Mouse (Mus musculus) stomach, embryonic 16.5 days (tissue): ENCODE results near the gene Shank3. TPM values are rescaled to one million over a fixed set of nuclear protein-coding genes. Genes with fewer than 3 reads are reported as not detected.
A peak's percentile ranks its signal among the peaks of the same experiment; 100 is the strongest.

Source experiments
- ATAC-seq: fragments of 200-750 bp; cut with Nextera tagmentation; 2 replicates; pipeline ENCODE4 v1.8.0; 2017; ENCODE audit warnings: moderate number of reproducible peaks, moderate TSS enrichment; ENCODE audit not compliant: insufficient read depth, low FRiP score
- H3K27ac ChIP-seq: fragments of 300-500 bp; sonication (generic); 2 replicates; pipeline ENCODE4 v1.5.1; 2014; ENCODE audit warnings: low read length
- H3K27me3 ChIP-seq: fragments of 300-500 bp; sonication (generic); 2 replicates; pipeline ENCODE4 v1.6.1; 2014; ENCODE audit warnings: low read length, control low read depth, mixed read lengths; ENCODE audit not compliant: control insufficient read depth, insufficient read depth
- H3K36me3 ChIP-seq: fragments of 300-500 bp; sonication (generic); 2 replicates; pipeline ENCODE4 v1.6.1; 2014; ENCODE audit warnings: low read length; ENCODE audit not compliant: control insufficient read depth, insufficient read depth
- H3K4me1 ChIP-seq: fragments of 300-500 bp; sonication (generic); 2 replicates; pipeline ENCODE4 v1.6.1; 2014; ENCODE audit warnings: low read length, control low read depth, mixed read lengths; ENCODE audit not compliant: control insufficient read depth, insufficient read depth
- H3K4me2 ChIP-seq: fragments of 300-500 bp; sonication (generic); 2 replicates; pipeline ENCODE4 v1.6.1; 2014; ENCODE audit warnings: low read depth, low read length, mixed read lengths
- H3K4me3 ChIP-seq: fragments of 300-500 bp; sonication (generic); replicated peaks from 2 replicates; pipeline ENCODE4 v1.5.1; 2014; ENCODE audit warnings: mild to moderate bottlenecking, low read length
- H3K9ac ChIP-seq: fragments of 300-500 bp; sonication (generic); 2 replicates; pipeline ENCODE4 v1.6.1; 2014; ENCODE audit warnings: low read length
- H3K9me3 ChIP-seq: fragments of 300-500 bp; sonication (generic); replicated peaks from 2 replicates; pipeline ENCODE4 v1.6.1; 2016; ENCODE audit warnings: low read length, control low read depth; ENCODE audit not compliant: control insufficient read depth
- WGBS: fragments of 180-500 bp; shearing (Covaris S2); extraction: QIAGEN DNeasy Blood & Tissue Kit; methylation state at CpG from one replicate; pipeline ENCODE4 v1.1.7; 2014; 5-methylcytosine and 5-hydroxymethylcytosine counted together
- polyA plus RNA-seq: library from polyadenylated mRNA; unstranded; fragments of >200 nt; fragmentation: Nextera tagmentation; extraction: Ambion mirVana; gene quantifications from 2 replicates; pipeline ENCODE4 v1.2.1, GENCODE M21; 2015

Shank3 gene
- 1.1 and 1.8 TPM in 2 replicates for polyA plus RNA-seq

- H3K9me3 ChIP-seq, result no peaks in the 10 kb centered on the region
- peaks cover 4% of the 10 kb centered on the region; the same call in 1 of the 2 replicates for H3K27me3 ChIP-seq
- H3K36me3 ChIP-seq, result no peaks in the 10 kb centered on the region
- under 1% methylated on average over 54 of the region's 72 CpGs for WGBS
- 0 out of 2 replicates have a peak, but pooled peaks cover 7% of the 10 kb centered on the region for H3K4me1 ChIP-seq
- H3K4me3 ChIP-seq, result peak within 1 kb of the TSS; percentile 71
- ATAC-seq, result peak; percentile 31
- H3K4me2 ChIP-seq, result peak within 1 kb of the TSS; percentile 65
- peak within 1 kb of the TSS; percentile 82 for H3K9ac ChIP-seq
- peak within 1 kb of the TSS; percentile 19; the same call in 1 of the 2 replicates for H3K27ac ChIP-seq
Observed at GRCm38 (mm10) chr15:89498961-89499688, at the start of gene Shank3. TSS of gene Shank3 (plus strand) at chr15:89499623.

DNA sequence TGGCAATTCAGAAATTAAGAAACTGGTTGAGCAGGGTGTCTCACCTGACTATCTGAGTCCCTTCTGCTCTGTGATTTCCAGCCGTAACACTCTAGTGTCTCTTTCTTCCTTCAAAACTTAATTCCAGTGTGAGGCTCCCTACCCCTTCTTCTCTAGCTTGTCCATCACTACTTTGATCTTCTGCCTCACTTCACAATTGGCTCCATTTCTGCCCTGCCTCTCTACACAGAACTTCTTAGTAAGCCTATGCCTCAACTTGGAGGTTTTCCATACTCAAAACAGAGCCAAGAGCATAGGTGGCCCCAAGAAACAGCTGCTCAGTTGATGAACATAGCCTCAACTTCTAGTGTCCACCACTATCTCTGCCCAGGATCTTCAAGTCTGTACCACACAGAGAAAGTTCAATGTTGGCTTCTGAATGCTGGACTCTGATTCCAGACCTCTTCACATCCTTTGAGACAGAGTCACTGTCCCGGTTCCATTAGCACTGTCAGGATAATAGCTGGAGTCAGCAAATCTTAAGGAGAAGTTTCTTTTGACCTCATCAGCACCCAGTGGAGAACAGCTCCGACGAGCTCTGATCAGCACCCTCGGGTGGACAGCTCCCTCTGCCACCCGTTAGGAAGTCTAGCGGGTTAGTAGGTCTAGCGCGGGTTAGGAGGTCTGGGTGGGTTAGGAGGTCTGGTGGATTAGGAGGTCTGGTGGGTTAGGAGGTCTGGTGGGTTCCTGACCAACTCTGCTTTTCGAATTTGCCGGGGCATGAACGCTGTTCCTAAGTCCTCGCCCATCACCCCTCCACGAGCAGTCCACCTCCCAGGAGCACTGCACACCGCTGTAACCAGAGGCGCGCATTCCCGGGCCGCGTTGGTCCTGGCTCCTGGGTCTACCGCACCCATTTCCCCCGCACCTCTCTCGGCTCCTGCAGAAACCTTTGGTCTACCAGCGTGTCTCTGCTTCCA is 46.2 kb upstream of the Shank3 start:
- Histone ChIP-seq H3K4me3 (peak overlapping the region; percentile 45), H3K27me3 (peaks cover 11% of the 10 kb centered on the region), H3K36me3 (no peaks in the 10 kb centered on the region), H3K4me1 (no peaks in the 10 kb centered on the region; the same call in 1 of the 2 replicates), H3K9me3 (no peaks in the 10 kb centered on the region), H3K9ac (no peak overlapping the region), H3K27ac (no peak overlapping the region), H3K4me2 (peak overlapping the region; percentile 79)
- 6% methylated on average over 24 of the region's 24 CpGs for WGBS
- peak; percentile 70; the same call in 1 of the 2 replicates for ATAC-seq

GRCm38 (mm10) chr15:89453865-89454478 is 45.5 kb upstream of the Shank3 start, which contains the start of gene Mapk8ip2:
TSS of gene Mapk8ip2 (plus strand) at chr15:89453913.
- Histone ChIP-seq H3K4me2 (peak within 1 kb of the TSS; percentile 79), H3K4me3 (peak within 1 kb of the TSS; percentile 45), H3K4me1 (no peaks in the 10 kb centered on the region; the same call in 1 of the 2 replicates), H3K27me3 (peaks cover 11% of the 10 kb centered on the region), H3K27ac (no peak within 1 kb of the TSS), H3K9me3 (no peaks in the 10 kb centered on the region), H3K36me3 (no peaks in the 10 kb centered on the region), H3K9ac (peak within 1 kb of the TSS; percentile 43)
- WGBS, result 2% methylated on average over 51 of the region's 53 CpGs
- ATAC-seq, result 0 out of 2 replicates have a peak, but pooled peaks have one; percentile 15

GRCm38 (mm10) chr15:89454857-89455256 is 44.6 kb upstream of the Shank3 start:
- H3K36me3 ChIP-seq, result no peaks in the 10 kb centered on the region
- WGBS, result 31% methylated on average over 5 of the region's 6 CpGs
- H3K4me3 ChIP-seq, result 0 out of 2 replicates have a peak overlapping the region, but pooled peaks have one; percentile 45
- H3K27me3 ChIP-seq, result peaks cover 11% of the 10 kb centered on the region
- H3K4me2 ChIP-seq, result no peak overlapping the region
- ATAC-seq, result no peak
- no peaks in the 10 kb centered on the region; the same call in 1 of the 2 replicates for H3K4me1 ChIP-seq
- no peaks in the 10 kb centered on the region for H3K9me3 ChIP-seq
- no peak overlapping the region for H3K9ac ChIP-seq
- H3K27ac ChIP-seq, result no peak overlapping the region

- peaks cover 11% of the 10 kb centered on the region for H3K27me3 ChIP-seq
- no peaks in the 10 kb centered on the region for H3K9me3 ChIP-seq
- no peaks in the 10 kb centered on the region; the same call in 1 of the 2 replicates for H3K4me1 ChIP-seq
- no peak overlapping the region for H3K4me3 ChIP-seq
- H3K27ac ChIP-seq, result no peak overlapping the region
- ATAC-seq, result no peak
- no peak overlapping the region for H3K4me2 ChIP-seq
- no peak overlapping the region for H3K9ac ChIP-seq
- H3K36me3 ChIP-seq, result no peaks in the 10 kb centered on the region
- WGBS, result 72% methylated on average over 6 of the region's 6 CpGs
Observed at GRCm38 (mm10) chr15:89455642-89456041, 43.8 kb upstream of the Shank3 start.

- 87% methylated on average over 15 of the region's 15 CpGs for WGBS
- no peak overlapping the region for H3K4me3 ChIP-seq
- H3K27me3 ChIP-seq, result peaks cover 6% of the 10 kb centered on the region
- no peaks in the 10 kb centered on the region for H3K9me3 ChIP-seq
- no peak for ATAC-seq
- H3K4me1 ChIP-seq, result no peaks in the 10 kb centered on the region; the same call in 1 of the 2 replicates
- no peak overlapping the region for H3K27ac ChIP-seq
- H3K9ac ChIP-seq, result no peak overlapping the region
- H3K36me3 ChIP-seq, result no peaks in the 10 kb centered on the region
- no peak overlapping the region for H3K4me2 ChIP-seq
Observed at GRCm38 (mm10) chr15:89458942-89459341, 40.5 kb upstream of the Shank3 start.

DNA sequence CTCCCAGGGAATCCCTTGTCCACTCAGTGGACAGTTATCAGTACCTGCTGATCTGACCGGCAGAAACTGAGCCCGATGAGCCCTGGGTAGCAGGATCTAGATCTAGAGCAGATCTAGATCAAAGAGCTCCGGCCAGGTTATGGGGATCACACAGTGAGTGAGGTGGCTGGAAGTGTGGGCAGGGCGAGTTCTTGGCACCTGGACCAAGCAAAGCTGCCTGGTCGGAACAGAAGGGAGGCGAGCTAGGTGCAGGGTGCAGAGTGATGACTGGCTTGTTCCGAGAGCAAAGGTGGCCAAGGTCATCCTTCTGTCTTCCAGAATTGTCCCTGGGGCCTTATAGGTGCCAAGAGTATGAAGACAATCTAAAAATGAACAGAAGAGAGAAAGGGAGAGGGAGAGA is 39.6 kb upstream of the Shank3 start:
- Histone ChIP-seq H3K4me1 (no peaks in the 10 kb centered on the region), H3K9me3 (no peaks in the 10 kb centered on the region), H3K27me3 (no peaks in the 10 kb centered on the region; the same call in 1 of the 2 replicates), H3K9ac (no peak overlapping the region), H3K27ac (no peak overlapping the region), H3K36me3 (no peaks in the 10 kb centered on the region), H3K4me3 (no peak overlapping the region), H3K4me2 (no peak overlapping the region)
- WGBS, result 82% methylated on average over 7 of the region's 7 CpGs
- ATAC-seq, result no peak

DNA sequence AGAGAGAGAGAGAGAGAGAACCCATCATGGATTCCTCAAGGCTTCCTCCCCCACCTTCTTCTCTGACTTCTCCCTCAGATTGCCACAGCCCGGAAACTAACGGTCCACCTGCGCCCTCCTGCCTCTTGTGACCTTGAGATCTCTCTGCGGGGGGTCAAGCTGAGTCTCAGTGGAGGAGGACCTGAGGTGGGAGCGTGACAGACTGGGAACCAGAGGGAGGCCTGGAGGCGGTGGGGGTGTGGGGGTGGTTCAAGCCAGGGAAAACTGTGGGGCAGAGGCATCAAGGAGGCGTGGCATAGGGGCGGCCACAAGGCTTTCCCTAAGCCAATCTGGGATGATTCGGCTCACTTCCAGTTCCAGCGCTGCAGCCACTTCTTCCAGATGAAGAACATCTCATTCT is 39.1 kb upstream of the Shank3 start:
- Histone ChIP-seq H3K4me3 (no peak overlapping the region), H3K36me3 (no peaks in the 10 kb centered on the region), H3K9me3 (no peaks in the 10 kb centered on the region), H3K9ac (no peak overlapping the region), H3K4me1 (no peaks in the 10 kb centered on the region), H3K4me2 (no peak overlapping the region), H3K27me3 (no peaks in the 10 kb centered on the region; the same call in 1 of the 2 replicates), H3K27ac (no peak overlapping the region)
- 60% methylated on average over 10 of the region's 10 CpGs for whole genome bisulfite sequencing
- ATAC-seq, result no peak
